Mouse (Mus musculus): ENCODE measurements around the gene Egln3. TPM values are rescaled to one million over a fixed set of nuclear protein-coding genes. Genes with fewer than 3 reads are reported as not detected.

The Egln3 gene
- polyA plus RNA-seq (2015; fragmentation: Nextera tagmentation; extraction: Ambion mirVana): 8.6 and 12.1 TPM in 2 replicates

GRCm38 (mm10) chr12:54203656-54204045, at the start of gene Egln3:
Gene Egln3, minus strand, starts transcription at chr12:54203860.
- H3K9ac ChIP-seq (replicated peaks): peak within 1 kb of the TSS; percentile 80
- H3K9me3 ChIP-seq (ENCODE audit: low read length): 0 out of 2 replicates have a peak, but pooled peaks cover 3% of the 10 kb centered on the region
- H3K4me2 ChIP-seq (ENCODE audit: low read depth, low read length): peak within 1 kb of the TSS; percentile 90
- no peaks in the 10 kb centered on the region for H3K27me3 ChIP-seq (ENCODE audit: insufficient read depth, low read length)
- ATAC-seq: peak; percentile 87
- no peak for TF ChIP-seq EP300 (IDR thresholded peaks at IDR 0.05; ENCODE audit: low read depth)
- TF ChIP-seq CTCF (IDR thresholded peaks at IDR 0.05; ENCODE audit: low read depth): no peak
- H3K36me3 ChIP-seq (replicated peaks; ENCODE audit: insufficient read depth, low read length): no peaks in the 10 kb centered on the region
- H3K4me3 ChIP-seq (ENCODE audit: low read depth, low read length): peak within 1 kb of the TSS; percentile 78
- DNase-seq: peak; percentile 94
- H3K4me1 ChIP-seq (ENCODE audit: insufficient read depth): peaks cover 40% of the 10 kb centered on the region
- under 1% methylated on average over 25 of the region's 25 CpGs for WGBS (ENCODE audit: insufficient replicate concordance)
- H3K27ac ChIP-seq (ENCODE audit: low read depth): peak within 1 kb of the TSS; percentile 79

DNA sequence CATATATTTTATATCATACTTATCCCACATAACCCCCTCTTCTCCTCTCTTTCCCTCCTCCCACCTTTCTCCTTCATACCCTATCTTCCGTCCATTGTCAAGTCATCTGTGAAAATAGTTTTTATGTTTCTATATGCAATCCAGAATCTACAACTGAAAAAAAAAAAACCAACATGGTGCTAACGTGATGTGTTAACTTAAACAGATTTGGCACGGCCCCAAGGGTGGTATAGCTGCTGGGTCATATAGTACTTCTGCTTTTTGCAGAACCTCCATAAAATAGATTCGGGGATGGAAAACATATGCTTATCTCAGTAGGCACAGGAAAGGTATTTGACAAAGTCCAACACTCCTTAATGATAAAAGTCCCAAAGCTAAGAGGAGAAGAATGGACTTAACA, 49.8 kb upstream of the Egln3 start:
- Histone ChIP-seq H3K9me3 (ENCODE audit: low read length) (no peaks in the 10 kb centered on the region), H3K9ac (replicated peaks) (no peak overlapping the region), H3K36me3 (replicated peaks; ENCODE audit: insufficient read depth, low read length) (no peaks in the 10 kb centered on the region), H3K4me3 (ENCODE audit: low read depth, low read length) (no peak overlapping the region), H3K4me1 (ENCODE audit: insufficient read depth) (peaks cover 12% of the 10 kb centered on the region; the same call in 1 of the 2 replicates), H3K27me3 (ENCODE audit: insufficient read depth, low read length) (no peaks in the 10 kb centered on the region), H3K4me2 (ENCODE audit: low read depth, low read length) (no peak overlapping the region), H3K27ac (ENCODE audit: low read depth) (no peak overlapping the region)
- ATAC-seq: no peak
- WGBS (ENCODE audit: insufficient replicate concordance): 38% methylated on average over 4 of the region's 4 CpGs
- DNase-seq: no peak
- TF ChIP-seq EP300 (IDR thresholded peaks at IDR 0.05; ENCODE audit: low read depth) (peak; percentile 87), CTCF (IDR thresholded peaks at IDR 0.05; ENCODE audit: low read depth) (no peak)

DNA sequence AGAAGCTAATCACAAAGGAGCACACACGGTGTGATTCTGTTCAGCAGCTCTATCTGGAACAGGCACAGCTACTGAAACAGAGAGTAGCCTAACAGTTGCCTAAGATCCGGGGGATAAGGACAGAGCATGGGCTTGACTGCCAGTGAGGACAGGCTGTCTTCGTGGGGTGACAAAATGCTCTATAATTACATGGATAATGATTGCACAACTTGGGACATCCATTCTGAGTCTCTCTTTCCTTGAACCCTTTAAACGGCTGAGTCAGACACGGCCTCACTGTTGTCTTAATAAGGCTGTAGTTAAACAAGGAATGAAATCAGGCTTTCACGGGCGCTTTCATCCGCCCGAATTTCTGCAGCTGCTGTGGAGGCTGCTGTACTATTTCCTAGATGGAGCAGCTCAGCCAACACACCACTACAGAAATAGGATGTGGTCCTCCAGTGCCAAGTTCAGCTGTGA, 48.3 kb upstream of the Egln3 start:
- Histone ChIP-seq H3K9ac (replicated peaks) (no peak overlapping the region), H3K4me1 (ENCODE audit: insufficient read depth) (peaks cover 12% of the 10 kb centered on the region; the same call in 1 of the 2 replicates), H3K4me2 (ENCODE audit: low read depth, low read length) (no peak overlapping the region), H3K4me3 (ENCODE audit: low read depth, low read length) (no peak overlapping the region), H3K27ac (ENCODE audit: low read depth) (no peak overlapping the region), H3K9me3 (ENCODE audit: low read length) (no peaks in the 10 kb centered on the region), H3K27me3 (ENCODE audit: insufficient read depth, low read length) (no peaks in the 10 kb centered on the region), H3K36me3 (replicated peaks; ENCODE audit: insufficient read depth, low read length) (no peaks in the 10 kb centered on the region)
- TF ChIP-seq CTCF (IDR thresholded peaks at IDR 0.05; ENCODE audit: low read depth) (no peak), EP300 (IDR thresholded peaks at IDR 0.05; ENCODE audit: low read depth) (peak; percentile 93)
- ATAC-seq (peak; percentile 73), DNase-seq (no peak)
- 58% methylated on average over 9 of the region's 9 CpGs for WGBS (ENCODE audit: insufficient replicate concordance)

- no peak overlapping the region for H3K27ac ChIP-seq (ENCODE audit: low read depth)
- no peaks in the 10 kb centered on the region for H3K9me3 ChIP-seq (ENCODE audit: low read length)
- H3K9ac ChIP-seq (replicated peaks): no peak overlapping the region
- TF ChIP-seq EP300 (IDR thresholded peaks at IDR 0.05; ENCODE audit: low read depth): no peak
- TF ChIP-seq CTCF (IDR thresholded peaks at IDR 0.05; ENCODE audit: low read depth): no peak
- H3K4me2 ChIP-seq (ENCODE audit: low read depth, low read length): no peak overlapping the region
- no peak overlapping the region for H3K4me3 ChIP-seq (ENCODE audit: low read depth, low read length)
- H3K4me1 ChIP-seq (ENCODE audit: insufficient read depth): 0 out of 2 replicates have a peak, but pooled peaks cover 5% of the 10 kb centered on the region
- no peaks in the 10 kb centered on the region for H3K36me3 ChIP-seq (replicated peaks; ENCODE audit: insufficient read depth, low read length)
- DNase-seq: no peak
- ATAC-seq: no peak
- WGBS (ENCODE audit: insufficient replicate concordance): 77% methylated on average over 7 of the region's 7 CpGs
- no peaks in the 10 kb centered on the region for H3K27me3 ChIP-seq (ENCODE audit: insufficient read depth, low read length)
Measured at GRCm38 (mm10) chr12:54247835-54248234, 44.2 kb upstream of the Egln3 start.

DNA sequence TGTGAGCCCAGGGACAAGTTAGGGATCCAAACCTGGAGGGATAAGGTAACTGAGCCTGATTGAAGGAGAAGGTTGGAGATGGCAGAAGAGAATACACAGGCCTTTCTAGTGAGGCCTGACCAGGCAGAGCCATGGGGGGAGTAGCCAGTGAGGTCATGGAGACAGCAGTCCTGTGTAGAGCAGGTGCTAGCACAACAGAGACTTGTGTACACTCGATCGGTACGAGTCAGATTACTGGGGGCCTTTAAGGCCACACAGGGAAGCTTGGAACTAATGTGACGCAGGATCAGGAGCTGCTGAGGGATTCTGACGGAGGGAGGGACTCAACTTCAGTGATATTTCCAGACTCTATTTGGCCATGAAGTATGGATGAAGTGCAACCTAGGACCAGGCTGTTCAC, 39.5 kb upstream of the Egln3 start:
- no peak overlapping the region for H3K4me2 ChIP-seq (ENCODE audit: low read depth, low read length)
- no peaks in the 10 kb centered on the region for H3K4me1 ChIP-seq (ENCODE audit: insufficient read depth)
- WGBS (ENCODE audit: insufficient replicate concordance): 75% methylated on average over 5 of the region's 5 CpGs
- no peak for DNase-seq
- no peak overlapping the region for H3K4me3 ChIP-seq (ENCODE audit: low read depth, low read length)
- H3K9me3 ChIP-seq (ENCODE audit: low read length): no peaks in the 10 kb centered on the region
- no peak overlapping the region for H3K9ac ChIP-seq (replicated peaks)
- ATAC-seq: no peak
- no peak overlapping the region for H3K27ac ChIP-seq (ENCODE audit: low read depth)
- no peaks in the 10 kb centered on the region for H3K27me3 ChIP-seq (ENCODE audit: insufficient read depth, low read length)
- no peaks in the 10 kb centered on the region for H3K36me3 ChIP-seq (replicated peaks; ENCODE audit: insufficient read depth, low read length)
- no peak for TF ChIP-seq EP300 (IDR thresholded peaks at IDR 0.05; ENCODE audit: low read depth)
- no peak for TF ChIP-seq CTCF (IDR thresholded peaks at IDR 0.05; ENCODE audit: low read depth)

DNA sequence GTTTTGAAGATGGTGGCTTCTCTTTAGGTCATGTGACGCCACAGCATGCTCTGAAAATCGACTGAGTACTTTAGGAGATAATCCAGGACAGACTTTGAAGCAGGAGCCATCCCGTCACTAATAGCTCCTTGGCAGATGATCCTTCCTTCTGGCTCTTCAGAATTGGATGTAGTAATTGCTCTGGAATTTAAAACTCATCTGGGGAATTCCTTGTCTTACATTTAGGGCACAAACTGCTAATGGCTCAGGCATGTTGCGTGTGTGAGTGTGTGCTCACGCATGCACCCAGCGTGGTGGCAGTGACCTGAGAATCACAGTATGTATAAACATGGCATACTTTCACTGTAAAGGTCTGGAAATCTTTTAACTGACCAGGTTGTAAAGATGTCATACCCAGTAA, 38.3 kb upstream of the Egln3 start:
- ATAC-seq (no peak), DNase-seq (no peak)
- Histone ChIP-seq H3K27me3 (ENCODE audit: insufficient read depth, low read length) (no peaks in the 10 kb centered on the region), H3K4me3 (ENCODE audit: low read depth, low read length) (no peak overlapping the region), H3K4me1 (ENCODE audit: insufficient read depth) (no peaks in the 10 kb centered on the region), H3K4me2 (ENCODE audit: low read depth, low read length) (no peak overlapping the region), H3K36me3 (replicated peaks; ENCODE audit: insufficient read depth, low read length) (no peaks in the 10 kb centered on the region), H3K9ac (replicated peaks) (no peak overlapping the region), H3K9me3 (ENCODE audit: low read length) (no peaks in the 10 kb centered on the region), H3K27ac (ENCODE audit: low read depth) (no peak overlapping the region)
- 79% methylated on average over 6 of the region's 6 CpGs for WGBS (ENCODE audit: insufficient replicate concordance)
- TF ChIP-seq CTCF (IDR thresholded peaks at IDR 0.05; ENCODE audit: low read depth): no peak
- TF ChIP-seq EP300 (IDR thresholded peaks at IDR 0.05; ENCODE audit: low read depth): no peak
